Mouse (Mus musculus) heart, embryonic 16.5 days (tissue): ENCODE results near the gene Akap7. TPM values are rescaled to one million over a fixed set of nuclear protein-coding genes. Genes with fewer than 3 reads are reported as not detected.

Source experiments
- ATAC-seq: fragments of 200-750 bp; cut with Nextera tagmentation; replicated peaks from 2 replicates; pipeline ENCODE4 v1.8.0; 2017; ENCODE audit warnings: moderate number of reproducible peaks; ENCODE audit not compliant: insufficient read depth, low FRiP score; ENCODE audit errors: extremely low read depth
- H3K27ac ChIP-seq: fragments of 300-500 bp; sonication (generic); 2 replicates; pipeline ENCODE4 v1.5.1; 2014; ENCODE audit warnings: mild to moderate bottlenecking, low read length, control low read depth, moderate library complexity
- H3K27me3 ChIP-seq: fragments of 300-500 bp; sonication (generic); 2 replicates; pipeline ENCODE4 v1.6.1; 2014; ENCODE audit warnings: low read length, mixed read lengths; ENCODE audit not compliant: control insufficient read depth, insufficient read depth
- H3K36me3 ChIP-seq: fragments of 300-500 bp; sonication (generic); 2 replicates; pipeline ENCODE4 v1.6.1; 2014; ENCODE audit not compliant: control insufficient read depth, insufficient read depth
- H3K4me1 ChIP-seq: fragments of 300-500 bp; sonication (generic); 2 replicates; pipeline ENCODE4 v1.6.1; 2014; ENCODE audit warnings: low read length, mixed read lengths; ENCODE audit not compliant: control insufficient read depth, insufficient read depth
- H3K4me2 ChIP-seq: fragments of 300-500 bp; sonication (generic); 2 replicates; pipeline ENCODE4 v1.6.1; 2014; ENCODE audit warnings: low read depth, mild to moderate bottlenecking, control low read depth, low read length
- H3K4me3 ChIP-seq: fragments of 300-500 bp; sonication (generic); 2 replicates; pipeline ENCODE4 v1.5.1; 2014; ENCODE audit warnings: mild to moderate bottlenecking, control low read depth, low read length
- H3K9ac ChIP-seq: fragments of 300-500 bp; sonication (generic); 2 replicates; pipeline ENCODE4 v1.6.1; 2014; ENCODE audit warnings: low read length, control low read depth
- H3K9me3 ChIP-seq: fragments of 300-500 bp; sonication (generic); replicated peaks from 2 replicates; pipeline ENCODE4 v1.6.1; 2016; ENCODE audit warnings: low read length; ENCODE audit not compliant: control insufficient read depth
- WGBS: fragments of 180-500 bp; shearing (Covaris S2); extraction: QIAGEN DNeasy Blood & Tissue Kit; methylation state at CpG from one replicate; pipeline ENCODE4 v1.1.7; 2014; 5-methylcytosine and 5-hydroxymethylcytosine counted together
- polyA plus RNA-seq: library from polyadenylated mRNA; unstranded; fragments of >200 nt; fragmentation: Nextera tagmentation; extraction: Ambion mirVana; gene quantifications from 2 replicates; pipeline ENCODE4 v1.2.1, GENCODE M21; 2015

The Akap7 gene
- polyA plus RNA-seq, 1 experiment from 2014 or later: 26.9 TPM

- WGBS: 79% methylated on average over 26 of the region's 26 CpGs
- Histone ChIP-seq H3K9ac (no peak overlapping the region), H3K27ac (no peak overlapping the region), H3K4me1 (peaks cover 8% of the 10 kb centered on the region), H3K4me3 (no peak overlapping the region), H3K4me2 (no peak overlapping the region), H3K36me3 (peaks cover 6% of the 10 kb centered on the region; the same call in 1 of the 2 replicates), H3K9me3 (no peaks in the 10 kb centered on the region), H3K27me3 (no peaks in the 10 kb centered on the region)
- no peak for ATAC-seq
Observed at GRCm38 (mm10) chr10:25274621-25275330, 32.9 kb downstream of the Akap7 start.

GRCm38 (mm10) chr10:25273731-25274130 is 33.9 kb downstream of the Akap7 start:
- Histone ChIP-seq H3K4me2 (no peak overlapping the region), H3K27me3 (no peaks in the 10 kb centered on the region), H3K27ac (no peak overlapping the region), H3K9me3 (no peaks in the 10 kb centered on the region), H3K4me1 (peaks cover 8% of the 10 kb centered on the region), H3K36me3 (peaks cover 6% of the 10 kb centered on the region; the same call in 1 of the 2 replicates), H3K4me3 (no peak overlapping the region), H3K9ac (no peak overlapping the region)
- WGBS: 73% methylated on average over 1 of the region's 1 CpGs
- ATAC-seq: no peak

GRCm38 (mm10) chr10:25271756-25272155 is 35.9 kb downstream of the Akap7 start:
- H3K36me3 ChIP-seq: peaks cover 9% of the 10 kb centered on the region; the same call in 1 of the 2 replicates
- no peaks in the 10 kb centered on the region for H3K9me3 ChIP-seq
- WGBS: 80% methylated on average over 2 of the region's 2 CpGs
- peaks cover 8% of the 10 kb centered on the region for H3K4me1 ChIP-seq
- H3K27ac ChIP-seq: no peak overlapping the region
- H3K9ac ChIP-seq: no peak overlapping the region
- no peak for ATAC-seq
- H3K27me3 ChIP-seq: no peaks in the 10 kb centered on the region
- no peak overlapping the region for H3K4me3 ChIP-seq
- H3K4me2 ChIP-seq: no peak overlapping the region

GRCm38 (mm10) chr10:25271207-25271606 is 36.5 kb downstream of the Akap7 start:
- H3K36me3 ChIP-seq: peaks cover 9% of the 10 kb centered on the region; the same call in 1 of the 2 replicates
- ATAC-seq: no peak
- no peak overlapping the region for H3K4me2 ChIP-seq
- H3K4me1 ChIP-seq: peaks cover 8% of the 10 kb centered on the region
- H3K9ac ChIP-seq: no peak overlapping the region
- WGBS: 92% methylated on average over 8 of the region's 8 CpGs
- H3K4me3 ChIP-seq: no peak overlapping the region
- no peaks in the 10 kb centered on the region for H3K9me3 ChIP-seq
- H3K27ac ChIP-seq: no peak overlapping the region
- no peaks in the 10 kb centered on the region for H3K27me3 ChIP-seq

GRCm38 (mm10) chr10:25268476-25269351 is 39.0 kb downstream of the Akap7 start:
- Histone ChIP-seq H3K4me2 (no peak overlapping the region), H3K9me3 (no peaks in the 10 kb centered on the region), H3K4me1 (no peaks in the 10 kb centered on the region), H3K36me3 (peaks cover 11% of the 10 kb centered on the region; the same call in 1 of the 2 replicates), H3K4me3 (no peak overlapping the region), H3K27ac (no peak overlapping the region), H3K9ac (0 out of 2 replicates have a peak overlapping the region, but pooled peaks have one; percentile 3), H3K27me3 (no peaks in the 10 kb centered on the region)
- 0 out of 2 replicates have a peak, but pooled peaks have one; percentile 41 for ATAC-seq
- WGBS: 43% methylated on average over 18 of the region's 18 CpGs

- H3K4me1 ChIP-seq: no peaks in the 10 kb centered on the region
- no peak for ATAC-seq
- no peak overlapping the region for H3K4me2 ChIP-seq
- no peaks in the 10 kb centered on the region for H3K27me3 ChIP-seq
- H3K36me3 ChIP-seq: 0 out of 2 replicates have a peak, but pooled peaks cover 2% of the 10 kb centered on the region
- no peak overlapping the region for H3K4me3 ChIP-seq
- H3K9ac ChIP-seq: no peak overlapping the region
- no peaks in the 10 kb centered on the region; the same call in 1 of the 2 replicates for H3K9me3 ChIP-seq
- no peak overlapping the region for H3K27ac ChIP-seq
- 49% methylated on average over 6 of the region's 6 CpGs for WGBS
Observed at GRCm38 (mm10) chr10:25261176-25261575, 46.5 kb downstream of the Akap7 start.

GRCm38 (mm10) chr10:25260724-25261123 is 46.9 kb downstream of the Akap7 start:
- Histone ChIP-seq H3K4me1 (no peaks in the 10 kb centered on the region), H3K9me3 (no peaks in the 10 kb centered on the region; the same call in 1 of the 2 replicates), H3K9ac (no peak overlapping the region), H3K4me3 (no peak overlapping the region), H3K4me2 (no peak overlapping the region), H3K27me3 (no peaks in the 10 kb centered on the region), H3K36me3 (0 out of 2 replicates have a peak, but pooled peaks cover 2% of the 10 kb centered on the region), H3K27ac (no peak overlapping the region)
- 91% methylated on average over 10 of the region's 10 CpGs for WGBS
- ATAC-seq: no peak

GRCm38 (mm10) chr10:25258171-25258570 is 49.5 kb downstream of the Akap7 start:
- H3K4me1 ChIP-seq: no peaks in the 10 kb centered on the region
- no peaks in the 10 kb centered on the region for H3K36me3 ChIP-seq
- H3K9ac ChIP-seq: no peak overlapping the region
- no peak for ATAC-seq
- no peak overlapping the region for H3K27ac ChIP-seq
- no peaks in the 10 kb centered on the region; the same call in 1 of the 2 replicates for H3K9me3 ChIP-seq
- no peaks in the 10 kb centered on the region for H3K27me3 ChIP-seq
- no peak overlapping the region for H3K4me3 ChIP-seq
- H3K4me2 ChIP-seq: no peak overlapping the region
- WGBS: 80% methylated on average over 6 of the region's 6 CpGs

- 48% methylated on average over 5 of the region's 5 CpGs for WGBS
- H3K9ac ChIP-seq: no peak overlapping the region
Observed at GRCm38 (mm10) chr10:25257466-25257865, 50.2 kb downstream of the Akap7 start.

More at GRCm38 (mm10) chr10:25257466-25257865, 50.2 kb downstream of the Akap7 start:
- no peak overlapping the region for H3K4me2 ChIP-seq
- H3K4me3 ChIP-seq: no peak overlapping the region
- no peak for ATAC-seq
- H3K27ac ChIP-seq: no peak overlapping the region
- no peaks in the 10 kb centered on the region for H3K36me3 ChIP-seq
- H3K27me3 ChIP-seq: no peaks in the 10 kb centered on the region
- H3K9me3 ChIP-seq: no peaks in the 10 kb centered on the region; the same call in 1 of the 2 replicates
- no peaks in the 10 kb centered on the region for H3K4me1 ChIP-seq
